Mouse (Mus musculus) bone marrow macrophage, adult 2 months (primary cell): ENCODE data around the gene Gpr4. TPM values are rescaled to one million over a fixed set of nuclear protein-coding genes. Genes with fewer than 3 reads are reported as not detected.

Experiments
- H3K27ac ChIP-seq: 2 replicates; pipeline ENCODE4 v1.5.1; 2012; ENCODE audit warnings: low read depth, low read length; ENCODE audit not compliant: insufficient read depth
- H3K4me1 ChIP-seq: 2 replicates; pipeline ENCODE4 v1.6.1; 2012; ENCODE audit warnings: low read length; ENCODE audit not compliant: control insufficient read depth, insufficient read depth
- H3K4me3 ChIP-seq: 2 replicates; pipeline ENCODE4 v1.5.1; 2012; ENCODE audit warnings: mild to moderate bottlenecking, low read length, moderate library complexity; ENCODE audit not compliant: insufficient read depth
- CTCF ChIP-seq: IDR thresholded peaks from 2 replicates; pipeline ENCODE4 v1.5.1; 2012; ENCODE audit warnings: low read depth, mild to moderate bottlenecking, low read length, moderate library complexity
- POLR2A ChIP-seq: IDR thresholded peaks from 2 replicates; pipeline ENCODE4 v1.6.1; 2012; ENCODE audit warnings: mild to moderate bottlenecking, low read depth, low read length, borderline replicate concordance
- polyA plus RNA-seq: library from polyadenylated mRNA; stranded (reverse); fragments of >200 nt; gene quantifications from 2 replicates; pipeline ENCODE4 v1.2.4, GENCODE M21; 2012; ENCODE audit not compliant: missing spikeins, insufficient read depth, insufficient read length

The Gpr4 gene
- polyA plus RNA-seq, 1 experiment: not detected

DNA sequence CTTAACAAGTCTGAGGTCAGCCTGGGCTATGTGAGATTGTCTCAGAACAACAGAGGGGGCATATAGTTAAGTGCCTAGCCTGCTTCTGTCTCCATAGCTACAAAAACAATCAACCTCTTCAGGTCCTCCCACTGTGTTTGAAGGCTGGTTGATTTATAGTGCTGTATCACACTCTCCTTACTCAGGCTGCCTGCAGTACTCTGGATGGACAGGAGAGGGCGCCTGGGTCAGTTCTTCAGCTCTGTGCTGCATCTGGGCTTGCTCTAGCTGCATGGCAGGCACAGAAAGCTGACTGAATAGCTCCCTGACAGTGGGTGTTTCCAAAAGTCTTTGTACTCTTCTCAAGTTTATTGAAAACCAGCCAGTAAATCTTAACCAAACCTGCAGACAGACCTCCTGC is 27.1 kb downstream of the Gpr4 start:
- no peak overlapping the region for H3K4me3 ChIP-seq
- H3K27ac ChIP-seq: no peak overlapping the region
- H3K4me1 ChIP-seq: peaks cover 22% of the 10 kb centered on the region
- TF ChIP-seq POLR2A (no peak), CTCF (peak; percentile 95)

DNA sequence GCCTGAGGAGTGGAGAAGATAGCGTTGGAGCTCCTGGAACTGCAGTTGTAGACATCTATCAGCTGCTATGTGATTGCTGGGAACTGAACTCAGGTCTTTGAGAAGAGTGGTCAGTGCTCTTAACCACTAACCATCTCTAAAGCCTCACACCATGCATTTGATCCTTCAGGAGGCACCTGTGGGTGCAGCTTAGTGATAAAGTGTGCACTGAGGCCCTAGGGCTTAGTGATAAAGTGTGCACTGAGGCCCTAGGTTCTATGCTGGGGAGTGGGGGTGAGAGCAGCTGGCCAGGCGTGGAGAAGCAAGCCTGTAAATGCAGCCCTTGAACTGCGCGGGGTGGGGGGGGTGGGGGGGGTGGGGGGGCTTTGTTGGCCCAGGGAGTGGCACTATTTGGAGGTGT is 27.6 kb downstream of the Gpr4 start:
- H3K27ac ChIP-seq: no peak overlapping the region
- H3K4me1 ChIP-seq: peaks cover 17% of the 10 kb centered on the region
- TF ChIP-seq CTCF: no peak
- no peak for TF ChIP-seq POLR2A
- H3K4me3 ChIP-seq: no peak overlapping the region

DNA sequence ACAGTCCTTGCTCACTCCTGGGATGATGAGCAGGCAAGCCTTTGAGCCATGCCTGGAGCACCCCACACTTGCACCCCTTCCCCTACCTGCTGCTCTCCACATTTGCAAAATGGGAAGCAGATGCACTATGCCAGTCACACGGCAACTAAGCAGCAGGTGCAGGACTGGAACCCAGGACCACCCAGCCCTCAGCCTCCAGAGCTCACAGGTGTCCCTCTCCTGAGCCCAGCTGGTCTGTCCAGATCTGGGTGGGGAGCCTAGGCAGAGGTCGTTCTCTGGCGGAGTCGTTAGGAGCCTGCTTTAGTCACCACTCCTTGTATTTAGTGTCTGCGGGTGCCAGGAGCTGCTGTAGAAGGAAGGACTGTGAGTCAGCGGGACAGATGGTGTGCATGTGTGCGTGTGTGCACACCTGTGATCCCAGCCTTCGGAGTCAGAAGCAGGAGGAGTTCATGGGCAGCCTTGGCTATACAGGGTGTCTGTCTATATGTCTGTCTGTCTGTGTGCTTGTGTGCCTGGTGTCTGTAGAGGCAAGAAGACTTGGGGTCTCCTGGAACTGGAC is 28.6 kb downstream of the Gpr4 start:
- TF ChIP-seq CTCF (no peak), POLR2A (no peak)
- no peak overlapping the region for H3K27ac ChIP-seq
- no peak overlapping the region for H3K4me3 ChIP-seq
- peaks cover 9% of the 10 kb centered on the region for H3K4me1 ChIP-seq

DNA sequence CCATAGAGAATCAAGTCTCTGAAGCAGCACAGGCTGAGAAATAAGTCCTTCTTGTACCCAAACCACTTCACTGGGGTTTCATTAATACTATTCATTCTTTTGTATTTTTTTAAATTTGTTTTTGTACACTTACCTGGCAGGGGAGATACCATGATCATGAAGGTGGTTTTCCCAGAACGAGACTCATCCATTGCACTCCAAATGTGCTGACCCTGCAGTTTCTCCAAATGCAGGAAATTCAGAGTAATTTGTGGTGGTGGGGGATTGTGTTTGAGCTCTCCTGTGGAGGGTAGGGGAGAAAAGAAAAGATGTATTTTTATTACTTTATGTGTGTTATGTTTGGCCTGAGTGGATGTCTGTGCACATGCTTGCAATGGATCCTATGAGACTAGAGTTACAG is 29.7 kb downstream of the Gpr4 start:
- TF ChIP-seq CTCF (no peak), POLR2A (no peak)
- peaks cover 8% of the 10 kb centered on the region for H3K4me1 ChIP-seq
- no peak overlapping the region for H3K27ac ChIP-seq
- no peak overlapping the region for H3K4me3 ChIP-seq

DNA sequence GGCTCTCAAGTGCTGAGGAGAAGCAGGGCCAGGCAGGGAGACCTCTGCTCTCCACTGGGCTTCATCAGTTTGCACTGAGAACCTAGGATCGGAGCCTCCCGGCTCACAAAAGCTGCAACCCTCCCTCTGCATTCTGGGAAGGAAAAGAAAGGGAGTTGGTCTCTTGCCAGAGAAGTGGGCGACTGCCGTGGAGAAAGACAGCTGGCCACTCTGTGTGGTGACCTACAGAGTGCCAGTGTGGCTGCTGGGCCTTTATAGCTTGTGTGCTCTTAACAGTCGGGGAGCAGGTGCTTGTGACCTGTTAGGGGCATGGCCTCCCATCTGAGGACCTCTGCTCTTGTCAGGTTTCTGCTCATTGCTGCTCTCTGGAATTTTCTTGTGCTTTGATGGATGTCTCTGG is 31.5 kb downstream of the Gpr4 start:
- Histone ChIP-seq H3K4me3 (no peak overlapping the region), H3K27ac (no peak overlapping the region), H3K4me1 (0 out of 2 replicates have a peak, but pooled peaks cover 3% of the 10 kb centered on the region)
- TF ChIP-seq POLR2A: no peak
- TF ChIP-seq CTCF: no peak

DNA sequence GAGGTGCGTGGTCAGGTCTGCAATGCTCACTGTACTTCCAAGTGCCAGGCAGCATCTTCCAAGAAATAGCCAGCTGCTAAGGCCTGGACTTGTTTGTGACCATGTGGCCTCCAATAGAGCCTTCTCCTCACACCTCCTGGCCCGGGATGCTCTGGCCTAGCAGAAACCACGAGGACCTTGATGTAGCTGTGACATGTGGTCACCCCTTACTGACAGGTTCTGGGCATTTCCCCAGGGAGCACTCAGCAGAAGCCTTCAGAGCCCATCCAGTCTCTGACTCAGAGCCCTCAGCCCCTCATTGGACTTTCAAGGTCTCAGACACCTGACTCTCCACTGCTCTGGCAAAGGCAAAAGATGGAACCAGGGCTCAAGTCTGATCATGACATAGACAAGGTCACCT is 32.7 kb downstream of the Gpr4 start:
- no peak for TF ChIP-seq CTCF
- TF ChIP-seq POLR2A: no peak

DNA sequence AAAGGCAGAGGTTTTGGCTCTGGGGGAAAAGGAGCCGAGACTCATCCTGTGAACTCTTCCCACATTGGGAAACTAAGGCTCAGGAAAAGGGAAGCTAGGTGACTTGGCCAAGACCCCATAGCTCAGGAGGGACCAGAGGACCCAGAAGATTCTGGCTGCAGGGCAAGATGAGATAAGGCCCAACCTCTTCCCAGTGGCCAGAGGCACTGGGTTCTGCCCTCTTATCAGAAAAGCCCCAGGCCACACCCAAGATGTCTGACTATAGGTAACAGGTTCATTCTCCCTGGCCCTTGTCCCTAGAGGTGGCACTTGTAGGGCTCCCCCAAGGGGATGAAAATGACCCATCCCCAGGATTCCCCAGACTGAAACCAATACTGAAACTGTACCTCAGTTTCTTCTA is 34.5 kb downstream of the Gpr4 start:
- Histone ChIP-seq H3K27ac (no peak overlapping the region), H3K4me3 (no peak overlapping the region), H3K4me1 (no peaks in the 10 kb centered on the region)
- no peak for TF ChIP-seq POLR2A
- TF ChIP-seq CTCF: no peak

More for the DNA sequence above, 32.7 kb downstream of the Gpr4 start:
- no peak overlapping the region for H3K27ac ChIP-seq
- no peak overlapping the region for H3K4me3 ChIP-seq
- H3K4me1 ChIP-seq: no peaks in the 10 kb centered on the region

DNA sequence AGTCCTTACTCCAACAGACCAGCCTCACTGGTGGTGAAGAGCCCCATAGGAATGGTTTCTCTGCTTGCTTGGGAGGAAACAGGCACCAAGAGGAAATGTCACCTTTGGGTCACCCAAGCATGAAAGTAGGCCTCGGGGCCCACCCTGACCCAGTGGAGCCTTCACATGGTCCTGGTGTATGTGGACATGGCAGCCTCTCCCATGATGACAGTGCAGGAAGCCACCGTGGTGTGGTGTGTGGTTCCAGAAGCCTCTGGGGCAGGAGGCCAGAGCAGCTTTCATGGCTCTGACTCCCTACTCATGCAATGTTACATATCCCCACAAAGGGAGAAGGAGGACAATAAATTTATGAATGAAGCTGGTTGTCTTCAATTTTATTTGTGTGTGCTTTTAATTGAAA is 35.2 kb downstream of the Gpr4 start:
- TF ChIP-seq CTCF (no peak), POLR2A (no peak)
- Histone ChIP-seq H3K4me3 (no peak overlapping the region), H3K4me1 (peaks cover 3% of the 10 kb centered on the region; the same call in 1 of the 2 replicates), H3K27ac (no peak overlapping the region)

DNA sequence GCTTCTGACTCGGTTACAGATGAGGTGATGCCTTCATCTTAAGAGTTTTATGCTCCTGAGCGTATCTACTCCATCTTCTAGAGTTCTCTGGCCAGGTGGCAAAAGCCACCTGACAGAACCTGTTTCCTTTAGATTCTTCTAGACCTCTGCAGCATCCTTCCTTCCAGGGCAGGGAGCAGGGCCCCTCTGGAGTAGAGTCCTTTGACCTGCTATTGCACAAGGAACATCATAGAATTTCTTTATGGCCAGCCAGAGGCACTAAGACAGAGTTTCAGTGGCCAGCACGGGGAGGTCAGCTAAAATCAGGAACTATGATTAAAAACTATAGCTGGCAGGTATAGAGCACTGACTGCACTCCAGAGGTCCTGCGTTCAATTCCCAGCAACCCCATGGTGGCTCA is 39.7 kb downstream of the Gpr4 start:
- TF ChIP-seq POLR2A (no peak), CTCF (no peak)
- Histone ChIP-seq H3K4me1 (peaks cover 16% of the 10 kb centered on the region), H3K4me3 (no peak overlapping the region), H3K27ac (no peak overlapping the region)

DNA sequence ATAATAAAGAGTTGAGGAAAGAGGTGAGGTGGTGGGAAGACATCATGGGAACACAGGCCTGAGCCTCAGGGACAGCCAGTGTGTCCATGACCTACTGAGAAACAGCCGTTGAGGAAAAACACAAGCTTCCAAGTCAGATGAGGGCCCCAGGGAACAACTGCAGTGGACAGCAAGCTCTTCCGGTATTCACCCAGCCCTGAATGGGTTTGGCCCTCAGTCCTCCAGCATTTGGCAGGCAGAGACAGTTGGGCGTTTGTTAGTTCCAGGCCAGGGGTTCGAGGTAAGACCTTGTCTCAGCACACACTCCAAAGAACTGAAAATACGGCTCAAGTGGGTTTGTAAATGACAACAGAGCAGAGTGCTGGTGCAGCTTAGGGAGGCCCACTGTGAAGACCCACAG is 41.1 kb downstream of the Gpr4 start:
- Histone ChIP-seq H3K4me1 (peaks cover 25% of the 10 kb centered on the region), H3K27ac (no peak overlapping the region), H3K4me3 (no peak overlapping the region)
- no peak for TF ChIP-seq CTCF

DNA sequence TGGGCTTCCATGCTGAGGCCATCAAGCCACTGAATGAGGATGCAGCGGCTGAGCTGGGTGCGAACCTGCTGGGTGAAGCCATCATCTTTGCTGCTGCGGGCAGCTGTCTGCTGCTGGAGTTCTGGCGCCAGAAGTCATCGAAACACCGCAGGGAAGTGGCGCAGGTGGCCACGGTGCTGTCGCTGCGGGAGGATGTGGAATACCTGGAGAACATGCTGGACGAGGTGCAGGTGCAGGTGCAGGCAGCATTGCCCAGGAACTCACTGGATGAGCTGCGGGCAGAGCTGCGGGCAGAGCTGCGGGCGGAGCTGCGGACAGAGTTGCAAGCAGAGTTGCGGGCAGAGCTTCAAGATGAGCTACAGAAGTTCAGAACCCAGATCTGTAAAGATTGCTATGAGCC is 43.1 kb downstream of the Gpr4 start:
- TF ChIP-seq POLR2A (no peak), CTCF (no peak)
- Histone ChIP-seq H3K27ac (no peak overlapping the region), H3K4me3 (no peak overlapping the region), H3K4me1 (peaks cover 25% of the 10 kb centered on the region)
